Mouse (Mus musculus) neural tube, embryonic 10.5 days (tissue): ENCODE data around the gene Fam187b.
A peak's percentile ranks its signal among the peaks of the same experiment; 100 is the strongest.

Experiments used
- DNase-seq: peaks from one replicate; pipeline ENCODE4 v3.0.0-alpha.2; 2017; ENCODE audit warnings: low spot score; ENCODE audit errors: extremely low spot score

Fam187b gene

DNA sequence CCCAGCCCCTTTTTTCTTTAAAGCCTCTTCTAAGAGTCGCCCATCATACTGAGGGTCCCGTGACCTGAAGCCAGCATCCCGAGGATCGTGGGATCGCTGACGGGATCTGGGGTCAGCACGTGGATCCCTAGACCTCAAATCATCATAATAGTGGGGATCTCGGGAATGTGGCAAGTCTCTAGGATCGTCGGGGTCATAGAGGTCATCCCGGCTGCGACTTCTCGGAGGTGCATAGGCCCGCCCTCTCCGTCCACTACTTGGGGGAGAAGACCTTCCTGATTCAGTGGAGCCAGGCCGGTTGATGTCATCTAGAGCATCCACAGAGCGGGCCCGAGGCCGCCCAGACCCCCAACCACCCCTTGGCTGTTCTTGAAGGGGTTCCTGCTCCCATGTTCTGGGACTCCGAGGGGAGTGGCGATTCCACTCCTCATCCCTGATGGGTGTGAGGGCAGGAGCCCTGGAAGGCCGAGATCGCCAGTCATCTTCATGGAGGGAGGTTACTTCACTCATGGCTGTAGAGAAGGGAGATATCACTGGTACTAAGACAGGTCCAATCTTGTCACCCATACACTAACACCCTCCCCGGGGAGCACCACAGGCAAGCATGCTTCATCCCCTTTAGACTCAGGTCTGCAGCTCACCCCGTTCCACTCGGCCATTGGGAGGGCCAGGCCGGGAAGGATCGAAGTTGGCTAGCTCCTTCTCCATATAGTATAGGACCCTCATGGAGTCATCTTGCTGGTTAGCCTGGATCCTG, 15.3 kb upstream of the Fam187b start:
- DNase-seq, result no peak

DNA sequence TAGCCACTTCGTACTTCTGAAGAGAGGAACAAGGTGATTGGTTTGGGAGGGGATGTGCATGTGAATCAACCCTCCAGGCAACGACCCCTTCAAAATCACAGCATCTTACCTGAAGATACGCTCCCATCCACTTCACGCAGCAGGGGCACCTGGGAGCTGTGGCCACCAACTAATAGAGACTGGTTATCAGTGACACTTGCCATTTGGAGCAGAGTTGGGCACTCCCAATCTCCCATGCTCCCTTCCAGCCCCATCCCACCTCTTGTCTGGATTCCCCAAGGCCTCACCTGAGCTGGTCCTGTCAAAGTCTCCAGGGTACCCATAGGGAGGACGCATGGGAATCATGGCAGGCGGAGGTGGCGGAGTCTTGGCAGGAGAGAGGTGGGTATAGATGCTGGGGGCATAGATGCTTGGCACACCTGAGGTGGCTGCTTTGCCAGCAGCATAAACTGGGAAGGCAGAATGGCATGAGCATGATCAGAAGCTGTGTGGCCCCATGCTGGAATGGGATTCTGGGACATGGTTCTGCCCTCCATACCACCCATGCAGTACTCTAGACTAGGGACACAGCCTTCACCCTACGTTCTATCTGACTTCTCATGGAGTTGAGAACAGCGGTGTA, 14.6 kb upstream of the Fam187b start:
- no peak for DNase-seq

DNA sequence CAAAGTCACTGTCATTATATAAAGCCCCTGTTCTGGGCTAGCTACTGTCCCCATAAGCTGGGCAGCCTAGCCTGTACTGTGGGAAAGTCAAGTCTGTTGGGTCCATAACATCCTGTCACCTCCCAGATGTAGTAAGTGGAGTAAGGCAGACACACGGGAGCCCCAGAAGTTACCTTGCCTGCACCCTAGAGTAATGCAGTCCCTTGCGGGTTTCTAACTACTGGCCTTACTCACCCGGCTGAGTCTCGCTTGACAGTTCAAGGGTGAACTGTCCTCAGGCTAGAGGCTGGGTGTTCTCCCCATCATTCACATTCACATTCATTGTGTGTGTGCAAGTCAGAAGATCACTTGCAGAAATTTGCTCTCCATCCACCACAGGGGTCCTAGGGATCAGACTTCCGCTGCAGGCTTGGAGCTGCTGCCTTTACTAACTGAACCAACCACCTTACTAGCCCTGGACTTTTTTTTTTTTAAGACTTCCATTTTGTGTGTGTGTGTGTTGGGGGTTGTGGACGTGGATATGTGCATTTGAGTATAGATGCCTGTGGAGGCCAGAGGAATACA, 13.7 kb upstream of the Fam187b start:
- DNase-seq, result no peak

DNA sequence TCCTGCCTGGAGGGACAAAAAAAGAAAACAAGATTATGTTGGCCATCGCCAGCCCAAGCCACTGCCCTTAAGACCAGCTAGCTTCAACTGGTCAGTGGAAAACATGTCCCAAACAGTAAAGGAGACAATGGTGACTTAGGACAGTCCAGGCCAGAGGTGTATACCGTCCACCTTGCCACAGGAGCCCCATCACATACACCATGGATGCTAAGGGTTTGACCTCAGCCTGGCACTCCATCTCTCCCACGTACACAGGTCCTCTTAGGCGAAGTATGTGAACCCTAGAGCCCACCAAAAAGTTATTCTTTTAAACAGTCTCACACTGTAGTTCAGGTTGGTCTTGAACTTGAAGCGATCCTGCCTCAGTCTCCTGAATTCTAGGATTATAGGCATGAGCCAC, 10.7 kb upstream of the Fam187b start:
- no peak for DNase-seq

DNA sequence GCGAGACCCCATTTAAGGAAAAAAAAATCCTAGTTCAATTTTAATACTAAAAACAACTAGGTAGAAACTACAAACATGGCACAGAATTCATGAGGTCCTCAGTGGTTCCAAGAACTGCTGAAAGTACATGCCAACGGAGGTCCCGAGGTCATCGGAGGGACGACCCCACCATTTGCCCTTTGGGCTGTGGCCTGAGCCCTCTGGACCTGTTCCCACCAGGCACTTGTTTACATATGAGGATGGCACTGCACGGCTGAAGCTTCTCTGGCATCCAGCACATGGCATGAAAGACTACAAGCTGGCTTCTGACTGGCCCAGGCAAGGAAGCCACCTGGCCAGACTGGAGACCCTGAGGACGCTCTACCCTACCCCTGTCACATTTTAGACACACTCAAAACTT, 9.2 kb upstream of the Fam187b start:
- no peak for DNase-seq

DNA sequence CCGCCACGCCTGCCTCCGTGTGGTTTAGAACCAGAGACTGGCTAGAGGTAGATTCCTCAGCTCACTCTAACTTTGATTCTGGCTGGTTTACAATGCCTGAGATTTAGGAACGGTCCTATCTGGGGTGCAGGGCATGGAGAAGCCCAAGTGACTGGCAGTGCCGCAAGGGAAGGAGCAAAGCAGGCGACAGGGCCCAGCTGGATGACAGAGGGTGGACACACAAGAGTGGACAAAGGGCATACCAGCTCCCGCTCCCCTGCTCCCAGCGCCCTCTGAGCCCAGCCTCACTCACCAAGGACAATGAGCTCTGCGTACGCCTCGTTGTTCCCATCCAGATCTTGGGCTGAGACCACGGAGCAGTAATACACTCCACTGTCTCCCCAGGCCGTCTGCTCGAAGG, 7.9 kb upstream of the Fam187b start:
- DNase-seq, result no peak

DNA sequence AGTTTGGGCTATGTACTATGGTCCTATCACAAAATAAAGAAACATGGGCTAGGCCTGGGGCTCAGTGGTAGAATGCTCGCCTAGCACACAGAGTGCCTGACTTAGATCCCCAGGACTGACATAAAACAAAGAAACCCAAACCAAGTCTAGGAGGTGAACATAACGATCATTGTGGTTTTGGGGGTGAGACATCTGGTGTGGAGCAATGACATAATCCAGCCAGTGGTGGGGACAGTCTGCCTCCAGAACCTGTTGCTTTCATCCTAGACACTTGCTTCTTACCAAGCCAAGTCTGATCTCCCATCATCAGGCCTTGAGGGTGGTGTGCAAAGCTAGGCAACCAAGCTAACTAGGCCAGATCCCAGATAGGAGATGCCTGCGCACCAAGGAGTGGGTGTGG, 6.9 kb upstream of the Fam187b start:
- DNase-seq, result no peak

DNA sequence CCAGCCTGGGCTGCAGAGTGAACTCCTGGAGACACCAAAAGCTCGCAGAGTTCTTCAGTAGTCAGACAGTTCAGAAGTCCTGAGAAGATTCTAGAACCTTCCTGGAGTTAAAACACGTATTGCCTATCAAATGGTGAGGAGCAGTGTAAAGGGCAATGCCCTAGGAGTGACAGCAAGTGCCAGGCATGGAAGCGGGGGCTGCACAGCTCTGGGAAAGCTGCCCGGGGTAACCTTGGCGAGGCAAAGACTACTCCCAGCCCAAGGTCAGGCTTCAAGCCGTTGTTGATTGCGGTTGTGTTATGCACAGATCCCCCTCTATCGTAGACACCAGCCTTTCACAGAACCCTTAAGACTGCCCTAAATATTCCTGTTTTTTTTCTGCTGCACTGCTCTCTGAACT, 5.0 kb upstream of the Fam187b start:
- no peak for DNase-seq

DNA sequence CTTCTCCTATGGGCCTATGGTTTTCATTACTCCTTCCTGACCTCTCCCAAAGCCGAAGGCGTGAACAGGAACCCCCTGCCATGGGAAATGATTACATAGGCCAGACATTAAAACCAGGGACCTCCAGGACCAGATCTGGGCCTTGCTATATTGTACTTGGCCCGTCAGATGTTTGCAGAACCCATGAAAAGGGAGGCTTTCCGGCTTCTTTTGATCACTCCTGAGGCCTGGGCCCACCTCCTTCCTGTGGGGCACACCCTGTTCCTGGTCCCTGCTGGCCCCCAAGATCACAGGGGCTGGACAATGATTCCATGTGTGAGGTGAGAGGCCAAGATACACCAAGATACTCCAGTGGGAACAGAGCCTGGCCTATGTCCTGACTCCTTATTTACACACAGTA, 4.4 kb upstream of the Fam187b start:
- DNase-seq, result no peak

DNA sequence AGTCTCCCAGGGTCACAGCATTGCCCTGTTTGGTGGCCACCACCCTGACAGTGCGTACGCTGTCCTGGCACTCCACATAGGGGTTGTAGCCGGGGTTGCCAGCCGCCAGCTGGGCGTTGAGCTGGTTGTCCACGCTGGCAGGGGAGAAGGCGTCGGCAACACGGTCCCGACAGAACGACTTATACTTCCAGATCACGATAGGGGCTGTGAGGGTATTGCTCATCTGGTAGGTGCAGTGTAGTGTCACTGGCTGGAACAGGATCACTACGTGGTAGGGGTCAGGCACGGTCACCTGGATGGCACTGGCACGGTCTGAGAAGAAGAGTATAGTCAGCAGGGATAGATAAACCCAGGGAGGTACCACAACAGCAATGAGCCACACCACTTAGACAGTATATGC, 1.7 kb upstream of the Fam187b start:
- DNase-seq, result no peak

DNA sequence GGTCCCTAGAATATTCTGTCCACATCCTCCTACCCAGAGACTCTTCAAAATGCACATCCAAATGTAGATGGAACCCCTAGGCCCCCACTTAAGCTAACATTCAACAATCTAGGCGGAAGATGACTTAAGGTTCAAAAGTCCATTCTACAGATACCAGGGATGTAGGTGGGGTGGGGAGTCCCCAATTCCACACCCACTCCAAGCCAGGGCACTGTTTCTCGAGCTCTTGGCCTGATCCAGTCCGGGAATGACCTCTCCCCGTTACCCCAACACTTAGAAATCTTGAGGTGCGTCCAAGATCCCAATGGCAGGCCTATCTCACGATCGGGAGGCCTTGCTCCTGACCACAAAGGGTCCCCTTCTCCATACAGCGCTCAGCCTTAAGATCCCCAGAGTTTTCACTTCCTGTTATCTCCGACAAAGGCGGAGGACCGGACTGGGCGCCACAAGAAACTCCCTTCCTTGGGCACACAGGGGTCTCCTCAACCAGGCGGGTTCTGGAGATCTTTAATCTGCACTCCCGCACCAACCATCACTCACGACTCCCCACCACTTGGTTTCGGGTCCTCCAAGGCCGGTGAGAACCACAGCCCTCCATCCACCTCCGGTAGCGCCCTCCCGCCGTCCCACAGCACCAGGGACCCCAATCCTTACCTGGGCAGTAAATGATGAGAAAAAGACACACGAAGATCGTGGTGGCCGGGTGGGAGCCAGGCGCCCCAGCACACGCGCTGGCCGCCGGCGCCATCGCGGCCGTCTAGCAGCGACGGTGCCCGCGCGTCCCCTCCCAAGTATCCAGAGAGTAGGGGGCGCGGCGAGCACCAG, 952 bp upstream of the Fam187b start:
- DNase-seq, result peak; percentile 53

DNA sequence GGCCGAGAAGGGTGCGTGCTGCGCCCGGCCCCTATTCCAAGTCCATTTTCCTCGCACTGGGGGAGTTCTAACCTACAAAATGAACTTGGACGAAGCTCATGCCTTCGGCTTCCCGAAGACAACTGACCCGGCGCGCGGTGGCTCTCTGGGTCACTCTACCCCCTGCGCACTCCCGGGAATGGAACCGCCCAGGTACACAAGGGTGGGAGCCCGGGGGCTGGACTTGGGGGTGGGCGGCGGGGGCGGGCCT, 414 bp upstream of the Fam187b start, which contains the start of gene Lsr:
Gene Lsr (minus strand): TSS at position 214 of the 250 bp plus-strand sequence.
- DNase-seq, result no peak

DNA sequence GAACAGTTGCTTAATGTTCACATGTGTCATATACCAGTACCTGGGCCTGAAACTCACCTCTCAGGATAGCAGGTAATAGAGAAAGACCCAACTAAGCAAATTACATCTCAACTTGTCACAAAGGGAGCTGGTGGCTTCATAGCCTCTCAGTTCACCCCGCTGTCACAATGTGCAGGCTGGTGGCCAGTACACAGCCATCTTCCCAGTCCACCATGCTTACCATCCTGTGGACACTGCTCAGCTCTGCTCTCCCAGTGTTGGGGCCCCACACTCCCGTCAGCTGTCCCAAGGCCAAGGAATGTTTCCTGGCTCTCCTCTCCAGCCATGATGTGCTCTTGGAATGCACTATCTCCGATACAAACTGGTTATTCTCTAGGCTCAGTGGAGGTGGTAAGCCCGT, 8.1 kb downstream of the Fam187b start:
- DNase-seq, result no peak

DNA sequence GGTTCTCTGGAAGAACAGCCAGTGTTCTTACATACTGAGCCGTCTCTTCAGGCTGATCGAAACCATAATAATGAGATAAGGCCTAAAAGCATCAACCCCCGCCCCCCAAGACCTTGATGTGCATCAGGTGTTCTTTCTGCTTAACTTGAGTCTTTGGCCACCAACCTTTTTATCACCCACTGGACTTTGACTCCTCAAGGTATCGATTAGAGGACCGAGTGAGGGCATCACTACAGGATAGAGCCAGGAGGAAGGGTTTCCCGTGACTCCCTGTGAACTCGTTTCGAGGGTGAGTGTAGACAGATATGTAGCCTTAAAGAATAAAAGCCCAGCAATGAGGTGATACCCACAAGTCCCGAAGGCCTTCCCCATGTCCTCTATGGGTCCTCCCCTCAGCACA, 11.8 kb downstream of the Fam187b start:
- no peak for DNase-seq

DNA sequence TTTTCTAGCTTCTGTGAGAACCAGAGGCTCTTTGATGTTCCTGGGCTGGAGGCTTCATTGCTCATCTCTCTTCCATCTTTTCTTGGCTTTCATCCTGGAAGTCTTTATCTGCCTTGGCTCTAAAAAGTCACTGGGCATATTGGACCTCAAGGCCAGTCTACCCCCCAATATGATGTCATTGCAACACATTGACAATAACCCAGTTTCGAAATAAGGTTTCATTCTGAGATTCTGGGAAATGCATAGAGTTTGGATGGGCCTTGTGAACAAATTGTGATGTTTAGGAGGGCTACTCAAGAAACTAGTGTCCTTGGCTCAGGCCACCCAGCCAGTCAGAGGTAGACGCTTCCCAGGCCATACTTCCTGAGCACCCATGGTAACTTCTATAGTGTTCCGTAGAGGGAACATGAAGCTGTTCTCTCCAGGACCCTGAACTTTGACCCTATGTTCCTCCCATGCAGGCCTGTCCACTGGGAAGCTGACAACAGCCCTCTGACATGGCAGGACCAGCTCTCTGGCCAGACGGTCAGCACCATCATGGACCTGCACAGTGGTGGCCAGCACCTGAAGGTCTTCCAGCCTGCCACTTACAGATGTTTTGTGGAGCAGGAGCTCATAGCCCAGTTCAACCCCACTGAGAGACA, 15.1 kb downstream of the Fam187b start:
- no peak for DNase-seq

DNA sequence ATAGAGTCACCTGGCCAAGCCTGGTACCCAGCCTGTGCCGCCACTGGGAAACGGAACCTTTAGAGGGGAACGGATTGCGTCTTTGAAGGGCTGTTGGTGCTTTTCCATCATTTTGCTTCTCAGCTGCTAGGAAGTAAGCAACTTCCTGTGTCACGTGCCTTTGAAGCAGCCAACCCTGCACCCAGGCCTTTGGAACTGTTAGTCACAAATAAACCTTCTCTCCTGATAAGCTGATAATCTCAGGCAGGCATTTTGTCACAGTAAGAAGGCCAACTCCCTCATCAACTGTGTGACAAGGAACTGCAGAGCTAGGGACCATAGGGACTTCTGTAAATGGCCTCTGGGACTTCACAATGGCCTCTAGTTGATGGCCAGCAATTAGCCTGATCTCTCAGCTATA, 18.6 kb downstream of the Fam187b start:
- DNase-seq, result no peak

DNA sequence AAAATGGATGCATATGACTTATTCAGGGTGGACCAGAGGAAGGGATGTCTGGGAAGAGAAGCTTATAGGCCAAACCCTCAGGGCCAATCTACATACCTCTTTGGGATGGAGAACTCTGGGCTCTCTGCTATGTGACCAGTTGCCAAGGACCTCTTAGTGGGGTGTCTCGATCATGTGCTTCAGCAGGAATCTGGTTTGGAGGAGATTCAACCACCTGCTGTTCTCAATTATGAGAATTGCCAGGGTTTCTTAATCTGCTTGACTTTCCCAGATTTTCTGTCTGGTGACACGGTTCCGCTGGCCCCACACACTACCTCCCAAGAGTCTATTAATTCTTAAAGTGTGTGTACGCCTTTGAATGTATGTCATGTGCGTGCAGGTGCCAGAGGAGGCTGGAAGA, 20.4 kb downstream of the Fam187b start:
- no peak for DNase-seq

DNA sequence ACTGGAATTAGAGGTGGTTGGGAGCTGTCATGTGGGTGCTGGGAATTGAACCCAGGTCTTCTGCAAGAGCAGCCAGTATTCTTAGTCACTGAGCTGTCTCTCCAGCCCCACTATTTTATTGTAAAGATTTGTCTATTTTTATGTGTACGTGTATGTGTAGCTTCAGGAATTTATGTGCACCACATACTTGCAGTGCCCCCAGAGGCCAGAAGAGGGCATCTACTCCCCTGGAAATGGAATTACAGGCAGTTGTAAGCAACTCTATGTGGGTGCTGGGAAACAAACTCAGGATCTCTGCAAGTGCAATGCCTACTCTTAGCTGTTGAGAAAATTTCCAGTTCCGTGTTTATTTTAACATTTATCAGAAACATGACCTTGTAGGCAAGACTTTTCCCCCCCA, 22.9 kb downstream of the Fam187b start:
- no peak for DNase-seq

DNA sequence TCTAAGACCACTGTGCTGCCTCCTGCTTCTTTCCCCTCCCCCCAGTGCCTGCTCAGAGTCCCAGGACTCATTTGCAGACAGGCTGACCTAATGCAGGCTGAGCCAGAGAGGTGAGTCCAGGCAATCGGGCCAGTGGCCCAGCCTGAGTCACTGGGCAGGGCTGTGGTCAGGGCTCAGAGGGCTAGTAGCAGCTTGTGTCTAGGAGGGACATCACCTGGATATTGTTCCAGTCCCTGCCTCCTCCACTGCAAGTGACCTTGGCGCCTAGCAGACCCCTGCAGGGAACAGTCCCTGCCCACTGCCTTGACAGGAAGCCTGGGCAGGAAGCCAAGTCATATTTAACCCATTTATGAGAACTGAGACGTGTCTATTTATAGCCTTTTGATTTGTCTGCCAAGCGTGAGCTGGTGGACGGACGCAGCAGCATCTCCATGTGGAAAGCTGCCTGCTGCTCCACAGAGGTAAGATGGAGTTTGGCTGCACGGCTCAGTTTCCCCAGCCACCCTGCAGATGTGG, 27.0 kb downstream of the Fam187b start:
- DNase-seq, result no peak

DNA sequence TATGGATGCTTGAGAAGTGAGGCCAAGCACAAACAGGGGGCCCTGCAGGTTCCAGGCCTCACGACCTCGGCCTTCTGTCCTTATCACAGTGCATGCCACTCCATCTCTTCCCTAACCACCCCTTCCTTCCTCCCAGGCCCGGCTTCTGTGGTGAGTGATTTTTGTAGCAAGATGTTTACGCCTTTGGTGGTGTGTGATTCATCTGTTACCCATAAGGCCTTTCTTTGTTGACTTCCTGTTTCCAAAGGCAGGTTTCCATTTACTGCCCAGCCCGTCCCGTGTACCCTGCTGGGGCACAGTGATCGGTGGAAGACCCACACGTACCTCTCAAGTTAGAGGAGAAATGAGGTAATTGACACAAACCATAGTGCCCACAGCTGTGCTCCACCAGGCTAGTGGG, 29.1 kb downstream of the Fam187b start:
- DNase-seq, result no peak

DNA sequence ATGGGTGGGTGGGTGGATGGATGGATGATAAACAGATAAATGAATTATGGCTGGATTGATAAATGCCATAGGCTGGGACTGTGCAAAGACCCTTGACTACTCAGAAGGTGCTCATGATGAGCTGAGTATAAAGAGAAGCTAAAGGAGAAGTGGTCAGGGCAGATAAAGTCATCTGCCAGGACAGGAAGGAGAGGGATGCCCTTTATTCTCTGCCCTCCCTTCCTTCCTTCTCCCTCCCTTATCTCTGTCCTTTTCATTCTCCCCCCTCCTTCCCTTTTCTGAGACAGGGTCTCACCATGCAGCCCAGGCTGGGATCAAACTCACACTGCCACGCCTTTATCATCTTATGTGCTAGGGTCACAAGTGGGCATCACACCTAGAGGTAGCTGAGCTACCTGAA, 34.2 kb downstream of the Fam187b start:
- no peak for DNase-seq

DNA sequence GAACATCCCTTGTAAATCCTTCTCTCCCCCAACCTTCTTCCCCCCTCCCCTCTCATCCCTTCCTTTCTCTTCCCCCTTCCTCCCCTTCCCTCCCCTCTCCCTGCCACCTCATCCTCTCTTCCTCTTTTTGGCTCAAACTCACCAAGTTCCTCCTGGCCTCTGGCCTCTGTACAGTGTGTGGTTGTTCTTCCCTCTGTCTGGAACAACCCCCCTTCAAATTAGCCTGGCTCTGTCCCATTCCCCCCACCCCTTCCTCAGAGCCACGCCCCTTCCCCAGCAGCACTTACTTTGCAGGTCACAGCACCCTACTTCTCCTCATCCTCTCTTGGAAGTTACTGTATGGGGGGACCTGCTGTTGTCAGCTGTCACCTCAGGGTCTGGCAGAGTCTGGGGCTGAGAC, 34.6 kb downstream of the Fam187b start:
- no peak for DNase-seq
